ENCODE assay signal across 28 mouse cellular contexts in the genomic region with DNA sequence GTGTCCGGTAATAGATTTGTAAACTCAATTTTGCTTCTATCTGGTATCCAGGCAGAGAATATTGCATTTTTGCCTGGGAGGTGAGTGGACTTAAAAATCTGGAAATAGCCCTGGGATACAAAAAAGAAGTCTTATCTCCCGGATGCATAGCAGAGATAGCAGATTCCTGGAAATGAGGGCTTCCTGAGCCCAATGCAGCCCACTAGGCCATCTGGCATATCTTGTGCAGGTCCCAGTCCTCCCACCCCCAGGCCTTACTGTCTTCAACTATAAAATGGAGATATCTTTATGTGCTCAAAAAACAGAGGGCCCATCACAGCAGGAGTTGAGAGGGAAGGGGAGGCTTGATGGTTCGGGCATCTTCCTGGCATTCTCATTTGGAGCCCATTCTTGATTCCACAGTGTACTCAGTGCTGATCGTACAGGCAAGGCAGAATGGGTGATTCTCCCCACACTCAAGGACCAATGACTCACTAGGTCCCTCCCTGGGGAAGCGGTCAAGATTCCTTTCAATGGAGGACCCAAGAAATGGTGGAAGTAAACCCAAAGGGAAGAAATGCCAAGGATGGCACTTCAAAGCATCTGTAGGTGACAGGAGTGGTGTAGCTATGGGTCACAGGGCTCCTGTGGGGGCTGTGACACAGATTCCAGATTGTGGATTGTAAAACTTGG. TPM values are rescaled to one million over a fixed set of nuclear protein-coding genes. Genes with fewer than 3 reads are reported as not detected.
A peak's percentile ranks its signal among the peaks of the same experiment; 100 is the strongest.
DNase-seq lines count a peak whose midpoint lies in the region; ATAC-seq and TF ChIP-seq lines count a peak whose summit lies in the region.
"Had no signal": no experiment of that assay in that cellular context is flagged by ENCODE, and none has a peak within 500 bp of the region (broad histone marks: within the 10 kb centered on the region; RNA-seq: fewer than 3 reads in every experiment).

No protein-coding gene starts in this region.

- peaks cover 9% of the 10 kb centered on the region for H3K4me1 ChIP-seq in hindbrain, embryonic 13.5 days (replicated peaks)
- H3K4me1 ChIP-seq in hindbrain, postnatal 0 days (ENCODE audit: insufficient read depth, low read length): no peaks in the 10 kb centered on the region
- no peaks in the 10 kb centered on the region for H3K4me1 ChIP-seq in midbrain, embryonic 13.5 days (replicated peaks)
- no peaks in the 10 kb centered on the region for H3K4me1 ChIP-seq in midbrain, embryonic 11.5 days (ENCODE audit: control insufficient read depth, insufficient read depth, low read length)
- no peaks in the 10 kb centered on the region for H3K4me1 ChIP-seq in midbrain, embryonic 16.5 days (ENCODE audit: control insufficient read depth, insufficient read depth, low read length)
- H3K4me1 ChIP-seq in lung, postnatal 0 days (ENCODE audit: insufficient read depth, low read depth, low read length): no peaks in the 10 kb centered on the region
- H3K4me1 ChIP-seq: embryonic facial prominence, embryonic 15.5 days; forebrain, embryonic 13.5 days; heart, embryonic 10.5 days; heart, embryonic 15.5 days had no signal

- no peak overlapping the region for H3K9ac ChIP-seq in hindbrain, embryonic 13.5 days
- no peak overlapping the region for H3K9ac ChIP-seq in hindbrain, postnatal 0 days (replicated peaks; ENCODE audit: low read length)
- no peak overlapping the region for H3K9ac ChIP-seq in midbrain, embryonic 13.5 days (replicated peaks)
- no peak overlapping the region for H3K9ac ChIP-seq in midbrain, embryonic 11.5 days (ENCODE audit: low read length)
- H3K9ac ChIP-seq in midbrain, embryonic 16.5 days (ENCODE audit: low read depth, low read length): no peak overlapping the region
- no peak overlapping the region for H3K9ac ChIP-seq in lung, postnatal 0 days (replicated peaks; ENCODE audit: low read depth)
- H3K9ac ChIP-seq: embryonic facial prominence, embryonic 15.5 days; forebrain, embryonic 13.5 days; heart, embryonic 15.5 days; liver, embryonic 14.5 days had no signal

- H3K27me3 ChIP-seq in hindbrain, embryonic 13.5 days: no peaks in the 10 kb centered on the region
- no peaks in the 10 kb centered on the region for H3K27me3 ChIP-seq in hindbrain, postnatal 0 days (ENCODE audit: insufficient read depth, low read length)
- H3K27me3 ChIP-seq in midbrain, embryonic 13.5 days: no peaks in the 10 kb centered on the region
- no peaks in the 10 kb centered on the region for H3K27me3 ChIP-seq in midbrain, embryonic 11.5 days (ENCODE audit: control insufficient read depth, insufficient read depth, low read length)
- H3K27me3 ChIP-seq in midbrain, embryonic 16.5 days (ENCODE audit: control insufficient read depth, insufficient read depth, low read depth, low read length): no peaks in the 10 kb centered on the region
- no peaks in the 10 kb centered on the region for H3K27me3 ChIP-seq in lung, postnatal 0 days (replicated peaks; ENCODE audit: insufficient read depth, low read length)
- H3K27me3 ChIP-seq: CH12.LX; embryonic facial prominence, embryonic 15.5 days; forebrain, embryonic 13.5 days; heart, embryonic 15.5 days had no signal

- no peak overlapping the region for H3K4me2 ChIP-seq in hindbrain, embryonic 13.5 days
- H3K4me2 ChIP-seq in hindbrain, postnatal 0 days (ENCODE audit: low read depth, low read length): no peak overlapping the region
- H3K4me2 ChIP-seq in midbrain, embryonic 13.5 days (replicated peaks): no peak overlapping the region
- no peak overlapping the region for H3K4me2 ChIP-seq in midbrain, embryonic 11.5 days
- no peak overlapping the region for H3K4me2 ChIP-seq in midbrain, embryonic 16.5 days (ENCODE audit: low read length)
- H3K4me2 ChIP-seq in lung, postnatal 0 days (replicated peaks; ENCODE audit: low read depth, low read length): no peak overlapping the region
- H3K4me2 ChIP-seq: embryonic facial prominence, embryonic 15.5 days; forebrain, embryonic 13.5 days; heart, embryonic 15.5 days had no signal

- peak overlapping the region; percentile 77 for H3K27ac ChIP-seq in hindbrain, embryonic 13.5 days
- no peak overlapping the region for H3K27ac ChIP-seq in hindbrain, postnatal 0 days
- H3K27ac ChIP-seq in midbrain, embryonic 13.5 days: peak overlapping the region; percentile 54
- no peak overlapping the region for H3K27ac ChIP-seq in midbrain, embryonic 11.5 days (ENCODE audit: low read depth, low read length)
- 0 out of 2 replicates have a peak overlapping the region, but pooled peaks have one; percentile 8 for H3K27ac ChIP-seq in midbrain, embryonic 16.5 days (ENCODE audit: low read length)
- H3K27ac ChIP-seq in lung, postnatal 0 days (ENCODE audit: low read length): no peak overlapping the region
- H3K27ac ChIP-seq: embryonic facial prominence, embryonic 10.5 days; embryonic facial prominence, embryonic 15.5 days; forebrain, embryonic 13.5 days; heart, embryonic 10.5 days; heart, embryonic 15.5 days; liver, embryonic 14.5 days; stomach, postnatal 0 days had no signal

- 68% methylated on average over 5 of the region's 5 CpGs for WGBS in hindbrain, embryonic 13.5 days
- 77% methylated on average over 5 of the region's 5 CpGs for WGBS in hindbrain, postnatal 0 days
- 87% methylated on average over 5 of the region's 5 CpGs for WGBS in midbrain, embryonic 13.5 days
- 89% methylated on average over 5 of the region's 5 CpGs for WGBS in midbrain, embryonic 11.5 days
- 84% methylated on average over 5 of the region's 5 CpGs for WGBS in midbrain, embryonic 16.5 days
- 82% methylated on average over 5 of the region's 5 CpGs for WGBS in lung, postnatal 0 days

- H3K9me3 ChIP-seq in hindbrain, embryonic 13.5 days: no peaks in the 10 kb centered on the region
- H3K9me3 ChIP-seq in hindbrain, postnatal 0 days (ENCODE audit: low read length): no peaks in the 10 kb centered on the region
- H3K9me3 ChIP-seq in midbrain, embryonic 13.5 days: no peaks in the 10 kb centered on the region
- H3K9me3 ChIP-seq in midbrain, embryonic 11.5 days (ENCODE audit: control insufficient read depth, low read length): no peaks in the 10 kb centered on the region
- no peaks in the 10 kb centered on the region for H3K9me3 ChIP-seq in midbrain, embryonic 16.5 days (replicated peaks; ENCODE audit: control insufficient read depth, low read length, poor library complexity, severe bottlenecking)
- H3K9me3 ChIP-seq in lung, postnatal 0 days (ENCODE audit: low read length): no peaks in the 10 kb centered on the region
- H3K9me3 ChIP-seq: embryonic facial prominence, embryonic 10.5 days; embryonic facial prominence, embryonic 15.5 days; forebrain, embryonic 13.5 days; heart, embryonic 10.5 days; heart, embryonic 15.5 days had no signal

- H3K36me3 ChIP-seq in hindbrain, embryonic 13.5 days: peaks cover 48% of the 10 kb centered on the region
- peaks cover 13% of the 10 kb centered on the region; the same call in 1 of the 2 replicates for H3K36me3 ChIP-seq in hindbrain, postnatal 0 days (ENCODE audit: insufficient read depth, low read length)
- peaks cover 67% of the 10 kb centered on the region for H3K36me3 ChIP-seq in midbrain, embryonic 13.5 days
- peaks cover 24% of the 10 kb centered on the region for H3K36me3 ChIP-seq in midbrain, embryonic 11.5 days (ENCODE audit: control insufficient read depth, insufficient read depth, low read length)
- H3K36me3 ChIP-seq in midbrain, embryonic 16.5 days (ENCODE audit: control insufficient read depth, insufficient read depth, low read length): peaks cover 16% of the 10 kb centered on the region
- no peaks in the 10 kb centered on the region for H3K36me3 ChIP-seq in lung, postnatal 0 days (ENCODE audit: insufficient read depth, low read length)
- H3K36me3 ChIP-seq: embryonic facial prominence, embryonic 15.5 days; heart, embryonic 15.5 days had no signal

- TF ChIP-seq CTCF in hindbrain, postnatal 0 days (IDR thresholded peaks at IDR 0.05; ENCODE audit: low read depth): no peak
- TF ChIP-seq CTCF in lung, postnatal 0 days (IDR thresholded peaks at IDR 0.05): no peak

- TF ChIP-seq EP300 in lung, postnatal 0 days (IDR thresholded peaks at IDR 0.05): no peak

- no peak overlapping the region for H3K4me3 ChIP-seq in hindbrain, embryonic 13.5 days
- no peak overlapping the region for H3K4me3 ChIP-seq in hindbrain, postnatal 0 days (ENCODE audit: low read length)
- no peak overlapping the region for H3K4me3 ChIP-seq in midbrain, embryonic 13.5 days (replicated peaks)
- H3K4me3 ChIP-seq in midbrain, embryonic 11.5 days (ENCODE audit: low read depth, low read length): no peak overlapping the region
- no peak overlapping the region for H3K4me3 ChIP-seq in midbrain, embryonic 16.5 days (ENCODE audit: low read depth, low read length)
- no peak overlapping the region for H3K4me3 ChIP-seq in lung, postnatal 0 days (ENCODE audit: low read depth, low read length)
- H3K4me3 ChIP-seq: embryonic facial prominence, embryonic 10.5 days; embryonic facial prominence, embryonic 15.5 days; forebrain, embryonic 13.5 days; heart, embryonic 10.5 days; heart, embryonic 15.5 days had no signal

- DNase-seq in adrenal gland, adult (ENCODE audit: inconsistent age in 2 of 2, low spot score in 1 of 2): peak; percentile 44 to 70
- no peak for DNase-seq in adrenal gland, postnatal 10 days
- no peak for DNase-seq in hindbrain, postnatal 0 days (ENCODE audit: low spot score)
- DNase-seq in midbrain, embryonic 11.5 days (ENCODE audit: low spot score, missing footprints): no peak
- no peak for DNase-seq in lung, postnatal 0 days (ENCODE audit: low spot score)
- DNase-seq: cerebellum, adult 8-10 months; cerebellum, postnatal 25 days; gastrocnemius, postnatal 14 days; kidney, postnatal 14 days; liver; lung, adult 2 months; lung, postnatal 14 days; right cerebral cortex, postnatal 4 days; thymus, adult 18-20 months; thymus, postnatal 25 days had no signal

- ATAC-seq in hindbrain, embryonic 13.5 days (ENCODE audit: low FRiP score): no peak
- no peak for ATAC-seq in hindbrain, postnatal 0 days
- ATAC-seq in midbrain, embryonic 13.5 days: no peak
- no peak for ATAC-seq in midbrain, embryonic 11.5 days (ENCODE audit: low FRiP score)
- no peak for ATAC-seq in midbrain, embryonic 16.5 days
- ATAC-seq in lung, postnatal 0 days: no peak
- ATAC-seq: activated CD4-positive, CD25-positive, alpha-beta regulatory T cell, adult 4 months; forebrain, embryonic 13.5 days; intestine, postnatal 0 days had no signal

RNA-seq across cellular contexts. Expression of gene Rad18, which starts 24.1 kb away (rescaled TPM):
- total RNA-seq in adrenal gland, postnatal 10 days (2021): 10 to 100 TPM in 1 of 2 experiments, 1 to 10 TPM in 1; 9.7 to 10.1 TPM
- 13.9 and 14.6 TPM in 2 replicates for polyA plus RNA-seq in hindbrain, embryonic 13.5 days (2015; fragmentation: Nextera tagmentation; extraction: Ambion mirVana)
- 8.3 and 8.4 TPM in 2 replicates for total RNA-seq in hindbrain, postnatal 0 days (2014; rRNA removed)
- polyA plus RNA-seq in hindbrain, postnatal 0 days (2015; fragmentation: Nextera tagmentation; extraction: Ambion mirVana): 18.1 and 18.2 TPM in 2 replicates
- 18.6 and 19.5 TPM in 2 replicates for polyA plus RNA-seq in midbrain, embryonic 13.5 days (2015; fragmentation: Nextera tagmentation; extraction: Ambion mirVana)
- 38.2 and 39.7 TPM in 2 replicates for polyA plus RNA-seq in midbrain, embryonic 11.5 days (2014; fragmentation: Nextera tagmentation; extraction: Ambion mirVana)
- 11.7 and 11.8 TPM in 2 replicates for polyA plus RNA-seq in midbrain, embryonic 16.5 days (2015; fragmentation: Nextera tagmentation; extraction: Ambion mirVana)
- 7.6 and 8.1 TPM in 2 replicates for polyA plus RNA-seq in lung, postnatal 0 days (2015; fragmentation: Nextera tagmentation; extraction: Ambion mirVana)

Comparison
In these comparisons a context has a peak if more than half of its experiments do, and no peak if none do; other contexts are left out.
1. DNase-seq: peak in adrenal gland, adult (2 of 2); none in adrenal gland, postnatal 10 days (single experiment), hindbrain, postnatal 0 days (single experiment), midbrain, embryonic 11.5 days (single experiment) and lung, postnatal 0 days (single experiment).
2. H3K27ac ChIP-seq: peak in hindbrain, embryonic 13.5 days (single experiment), midbrain, embryonic 13.5 days (single experiment) and midbrain, embryonic 16.5 days (single experiment); none in hindbrain, postnatal 0 days (single experiment), midbrain, embryonic 11.5 days (single experiment) and lung, postnatal 0 days (single experiment).